Mouse (Mus musculus) common myeloid progenitor, adult 5-6 weeks (primary cell): Measurements from ENCODE around the gene Atf7. TPM values are rescaled to one million over a fixed set of nuclear protein-coding genes. Genes with fewer than 3 reads are reported as not detected.

ENCODE experiments used
- ATAC-seq: replicated peaks from 2 replicates; pipeline ENCODE4 v1.8.0; 2016; ENCODE audit warnings: low read depth, mild to moderate bottlenecking, moderate TSS enrichment, inconsistent platforms; ENCODE audit not compliant: poor library complexity, severe bottlenecking
- total RNA-seq: library from RNA; stranded (forward); fragments of 200-1000, 187-1606 nt; gene quantifications from 2 replicates; pipeline ENCODE4 v1.2.3, GENCODE M21; 2017

The Atf7 gene
- total RNA-seq, 1 experiment from 2014 or later: 70.9 TPM

DNA sequence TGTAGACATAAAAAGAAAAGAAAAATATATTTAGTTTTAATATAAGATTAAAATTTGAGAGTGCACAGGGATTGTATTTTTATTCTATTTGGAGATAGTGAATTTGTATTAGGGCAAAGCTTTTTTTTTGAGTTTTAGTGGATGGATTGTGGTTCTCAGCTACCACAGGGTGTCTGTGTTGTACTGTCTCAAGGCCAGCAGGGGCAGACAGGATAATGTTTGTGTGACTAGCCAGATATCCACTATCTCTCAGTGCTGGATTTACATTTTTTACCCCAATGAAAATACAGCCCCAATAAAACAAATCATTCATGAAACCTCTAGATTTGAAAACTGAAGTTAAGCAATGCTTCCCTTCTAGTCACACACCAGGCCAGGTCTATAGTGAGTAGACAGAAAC is 67.7 kb downstream of the Atf7 start:
- ATAC-seq: no peak

DNA sequence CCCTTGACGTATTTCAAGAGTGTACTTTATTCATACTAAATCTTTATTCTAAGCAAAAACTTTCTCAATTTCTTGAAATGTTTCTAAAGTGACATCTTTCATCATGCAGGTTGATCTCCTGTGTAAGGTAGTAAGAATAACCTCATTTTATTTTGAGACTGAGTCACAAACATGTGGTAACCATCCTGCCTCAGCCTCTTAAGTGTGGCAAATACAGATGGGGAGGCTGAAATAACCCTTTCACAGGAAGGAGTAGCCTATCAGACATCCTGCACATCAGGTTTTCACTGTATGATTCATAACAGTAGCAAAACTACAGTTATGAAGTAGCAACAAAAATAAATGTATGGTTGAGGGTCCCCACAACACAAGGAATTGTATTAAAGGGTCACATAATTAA is 69.7 kb downstream of the Atf7 start:
- ATAC-seq: no peak

DNA sequence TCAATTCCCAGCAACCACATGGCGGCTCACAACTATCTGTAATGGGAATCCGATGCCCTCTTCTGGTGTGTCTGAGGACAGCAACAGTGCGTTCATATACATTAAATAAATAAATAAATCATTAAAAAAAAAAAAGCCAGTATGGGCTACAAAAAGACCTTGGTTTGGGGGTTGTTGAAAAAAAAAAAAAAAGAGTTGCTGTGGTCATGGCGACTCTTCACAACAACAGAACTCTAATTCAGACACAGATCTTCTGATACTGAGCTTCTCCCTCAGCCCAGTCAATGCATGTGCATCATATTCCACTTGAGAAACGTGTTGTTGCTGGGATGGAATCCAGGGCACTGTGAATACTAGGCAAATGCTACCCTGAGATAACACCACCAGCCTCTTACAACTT is 72.7 kb downstream of the Atf7 start:
- ATAC-seq: no peak

DNA sequence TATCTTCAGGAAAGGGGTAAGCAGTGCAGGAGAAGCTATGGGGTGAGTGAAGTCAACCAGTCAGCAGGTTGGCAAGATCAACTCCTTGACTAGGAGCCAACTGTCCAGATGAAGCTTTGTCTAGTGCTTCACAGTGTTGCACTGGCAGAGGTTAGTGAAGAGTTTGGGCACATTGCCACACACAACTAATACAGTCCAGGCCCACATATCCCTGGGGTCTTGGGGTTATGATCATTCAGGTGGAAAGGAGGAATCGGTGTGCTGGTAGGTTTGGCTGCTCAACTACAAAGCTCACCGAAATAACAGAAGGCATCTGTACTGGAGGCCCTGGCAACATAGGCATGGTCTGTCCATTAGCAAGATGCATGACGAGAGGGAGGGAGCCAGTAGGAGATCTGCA is 77.8 kb downstream of the Atf7 start:
- no peak for ATAC-seq

DNA sequence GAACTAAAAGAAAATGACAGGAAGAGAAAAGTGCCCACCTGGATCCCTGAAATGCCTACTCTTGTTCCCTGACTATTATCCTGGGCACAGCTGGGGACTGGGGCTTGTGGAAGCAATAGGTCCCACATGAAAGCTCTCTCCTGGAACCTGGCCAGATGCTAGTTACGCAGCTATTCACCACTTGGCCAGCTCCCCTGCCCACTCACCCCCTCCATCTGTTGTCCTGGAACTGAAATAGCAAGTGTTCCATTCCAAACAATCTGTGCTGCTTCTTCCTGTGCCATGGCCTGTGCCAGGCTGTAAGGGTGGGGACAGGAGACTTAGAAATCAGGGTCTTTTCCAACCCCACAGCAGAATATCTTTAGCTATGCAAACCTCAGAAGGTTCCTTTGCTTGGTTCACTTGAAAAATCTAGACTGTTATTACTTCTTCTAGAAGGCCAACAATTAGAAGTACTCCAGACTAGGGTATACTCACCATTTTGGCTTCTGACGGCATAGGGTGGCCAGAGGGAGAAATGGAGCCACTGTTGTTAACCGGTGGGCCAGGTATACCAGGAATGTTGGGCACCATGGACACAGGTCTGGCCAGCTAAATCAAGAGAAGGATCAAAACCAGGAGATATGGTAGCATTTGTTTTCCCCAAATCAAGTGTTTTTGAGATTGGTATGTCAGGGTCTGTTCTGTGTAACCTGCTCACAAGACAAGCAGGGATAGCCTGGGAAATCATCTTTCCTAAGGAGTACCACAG is 78.4 kb downstream of the Atf7 start:
- no peak for ATAC-seq

DNA sequence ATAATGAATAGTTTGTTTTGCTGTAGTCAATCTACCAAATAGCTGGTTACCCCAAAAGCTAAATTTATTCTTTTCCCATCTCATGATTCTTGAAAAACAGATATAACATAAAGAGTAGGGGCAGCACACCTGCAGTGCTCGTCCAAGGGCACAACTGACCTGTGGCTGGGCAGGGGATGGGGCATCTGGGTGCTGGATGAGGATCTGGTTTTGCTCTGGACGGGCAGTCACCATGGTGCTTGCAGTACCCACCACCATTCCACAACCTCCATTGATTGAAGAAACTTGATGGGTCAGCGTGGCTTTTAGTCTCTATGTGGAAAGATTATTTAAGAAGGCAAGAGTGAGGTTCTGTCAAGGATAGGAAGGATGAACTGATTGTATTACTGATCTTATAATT is 79.0 kb downstream of the Atf7 start:
- no peak for ATAC-seq

DNA sequence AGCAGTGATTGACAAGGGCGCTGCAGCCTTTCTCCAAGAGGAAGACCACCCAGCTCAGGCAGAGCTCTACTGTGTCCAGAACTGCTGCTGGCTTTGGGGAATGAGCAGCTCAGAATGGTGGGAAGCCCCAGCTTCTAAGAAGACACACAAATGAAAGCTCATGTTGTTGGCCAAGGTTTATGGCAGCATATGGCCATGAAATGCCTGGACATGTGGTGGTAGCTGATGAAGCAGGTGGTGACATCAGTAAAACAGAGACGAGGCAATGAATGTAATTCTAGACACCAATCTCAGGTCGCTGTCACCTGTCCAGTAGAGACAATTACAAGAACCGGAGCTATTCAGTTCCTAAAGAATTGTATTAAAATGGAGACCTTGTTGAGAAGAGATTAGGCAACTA is 80.5 kb downstream of the Atf7 start:
- ATAC-seq: no peak

DNA sequence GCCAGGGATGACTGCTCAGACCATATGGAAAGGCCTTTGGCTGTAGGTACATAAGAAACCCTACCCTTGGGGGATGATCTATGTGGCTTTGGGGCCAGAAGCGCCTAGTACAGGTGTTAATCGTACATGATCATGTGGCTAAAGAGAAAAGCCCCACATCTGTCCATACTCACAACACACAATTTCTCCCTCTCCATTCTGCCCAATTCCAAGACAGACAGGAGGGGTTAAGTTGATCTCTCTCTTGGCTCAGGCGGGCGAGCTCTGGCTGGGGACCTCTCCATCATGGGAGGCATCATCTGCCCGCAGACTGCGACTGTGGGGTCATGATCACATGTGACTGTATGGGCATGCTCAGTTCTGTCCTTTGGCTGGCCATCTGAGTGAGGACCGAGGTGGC is 91.3 kb downstream of the Atf7 start:
- no peak for ATAC-seq

DNA sequence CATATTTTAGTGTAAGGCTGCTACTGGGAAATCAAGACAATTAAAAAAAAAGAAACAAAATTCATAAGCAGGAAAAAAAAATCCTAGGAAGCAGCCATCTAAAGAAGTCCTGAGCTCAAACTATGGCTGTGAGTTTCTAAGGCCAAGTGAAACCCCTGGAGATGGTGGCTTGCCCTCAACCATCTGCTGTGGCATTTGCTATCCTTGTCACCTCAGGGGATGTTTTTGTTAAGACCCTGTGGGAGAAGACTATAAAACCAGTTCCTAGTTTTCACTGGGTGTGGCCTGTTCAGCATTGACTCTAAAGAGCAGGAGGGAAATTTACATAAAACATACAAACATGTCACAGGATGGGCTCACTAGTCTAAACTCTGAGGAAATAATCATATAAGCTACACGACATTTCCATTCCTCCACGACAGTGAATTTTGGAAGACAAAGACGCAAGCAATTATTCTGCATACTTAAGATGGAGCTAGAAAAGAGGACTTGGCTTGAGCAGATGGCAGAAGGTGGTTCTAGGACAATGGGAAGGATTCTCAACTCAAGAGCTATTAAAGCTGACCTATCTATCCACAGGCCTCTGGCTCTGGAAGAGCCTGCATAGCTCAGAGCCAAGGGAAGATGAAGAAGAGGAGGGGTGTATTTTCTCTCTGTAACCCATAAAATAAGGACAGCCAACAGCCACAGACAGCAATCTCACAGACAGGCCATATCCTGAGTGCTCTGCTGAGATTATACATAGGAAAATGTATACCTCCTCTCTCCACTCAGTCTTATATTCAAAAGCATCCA is 93.0 kb downstream of the Atf7 start:
- no peak for ATAC-seq

DNA sequence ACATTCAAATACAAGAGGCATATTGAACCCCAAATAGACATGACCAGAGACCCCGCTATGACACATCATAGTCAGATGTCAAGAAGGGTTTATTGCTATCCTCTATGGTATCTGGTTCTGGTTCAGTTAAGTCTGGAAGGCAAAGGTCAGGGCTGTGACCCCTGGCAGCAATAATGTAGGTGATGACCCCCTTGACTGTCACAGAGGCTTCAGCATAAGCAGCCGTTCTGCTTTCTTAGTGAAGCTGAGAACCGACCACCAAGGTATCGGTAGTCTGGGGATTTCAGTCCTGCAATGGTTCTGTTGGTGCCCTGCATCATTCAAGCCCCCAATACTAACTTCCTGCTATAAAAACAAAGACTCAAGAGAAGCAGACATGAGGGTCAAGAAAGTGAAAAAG is 93.7 kb downstream of the Atf7 start:
- ATAC-seq: no peak

DNA sequence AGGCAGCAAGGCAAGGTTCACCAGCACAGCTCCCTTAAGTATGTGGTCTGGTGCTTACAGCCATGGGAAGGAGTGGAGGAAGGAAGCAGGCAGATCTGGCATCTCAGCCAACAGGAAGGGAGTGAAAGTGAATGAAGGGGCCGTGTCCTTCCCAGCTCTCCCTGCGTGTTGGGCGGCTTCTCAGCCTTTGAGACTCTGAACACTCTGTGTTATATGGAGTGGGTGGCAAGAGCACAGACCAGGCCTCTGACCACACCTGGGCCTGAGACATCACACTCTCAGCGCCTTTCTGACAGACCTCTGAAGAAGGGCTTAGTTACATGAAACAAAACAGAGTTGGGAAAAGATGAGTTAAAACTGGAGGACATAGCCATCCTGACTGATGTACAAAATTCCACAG is 94.7 kb downstream of the Atf7 start:
- ATAC-seq: no peak

DNA sequence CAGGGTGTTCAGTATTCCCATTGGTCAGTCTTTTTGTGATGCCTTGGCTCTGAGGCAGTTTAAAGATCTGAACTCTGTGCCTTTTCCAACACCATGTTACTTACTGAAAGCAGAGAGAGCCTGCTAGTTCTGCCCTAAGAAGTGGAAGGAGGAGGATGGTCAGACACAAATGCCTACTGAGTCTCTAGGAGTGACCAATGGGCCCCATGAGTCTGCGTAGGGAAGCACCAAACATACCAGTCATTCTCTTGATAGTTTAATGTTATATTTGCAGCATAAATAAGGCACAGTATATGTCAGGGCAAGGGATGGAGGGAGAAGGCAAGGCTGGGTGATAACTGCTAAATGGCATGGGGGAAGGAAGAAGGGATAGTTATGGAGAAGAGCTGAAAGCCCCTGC is 96.9 kb downstream of the Atf7 start:
- no peak for ATAC-seq

DNA sequence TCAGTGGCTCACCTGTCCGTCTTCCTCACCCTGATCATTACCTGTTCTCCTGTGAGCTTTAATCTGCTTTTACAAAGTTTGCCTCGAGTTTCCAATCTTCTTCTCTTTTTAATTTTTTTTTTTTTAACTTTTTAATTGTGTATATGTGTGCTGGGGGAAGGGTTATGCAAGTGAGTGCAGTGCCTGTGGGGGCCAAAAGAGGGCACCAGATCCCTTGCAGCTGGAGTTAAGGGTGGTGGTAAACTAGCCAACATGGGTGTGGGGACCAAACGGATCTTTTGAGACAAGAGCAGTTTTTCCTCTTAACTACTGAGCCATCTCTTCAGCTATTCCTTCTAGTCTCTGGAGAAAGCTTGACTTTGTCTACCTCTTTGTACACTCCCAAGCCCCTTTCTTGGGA is 97.3 kb downstream of the Atf7 start:
- ATAC-seq: no peak

DNA sequence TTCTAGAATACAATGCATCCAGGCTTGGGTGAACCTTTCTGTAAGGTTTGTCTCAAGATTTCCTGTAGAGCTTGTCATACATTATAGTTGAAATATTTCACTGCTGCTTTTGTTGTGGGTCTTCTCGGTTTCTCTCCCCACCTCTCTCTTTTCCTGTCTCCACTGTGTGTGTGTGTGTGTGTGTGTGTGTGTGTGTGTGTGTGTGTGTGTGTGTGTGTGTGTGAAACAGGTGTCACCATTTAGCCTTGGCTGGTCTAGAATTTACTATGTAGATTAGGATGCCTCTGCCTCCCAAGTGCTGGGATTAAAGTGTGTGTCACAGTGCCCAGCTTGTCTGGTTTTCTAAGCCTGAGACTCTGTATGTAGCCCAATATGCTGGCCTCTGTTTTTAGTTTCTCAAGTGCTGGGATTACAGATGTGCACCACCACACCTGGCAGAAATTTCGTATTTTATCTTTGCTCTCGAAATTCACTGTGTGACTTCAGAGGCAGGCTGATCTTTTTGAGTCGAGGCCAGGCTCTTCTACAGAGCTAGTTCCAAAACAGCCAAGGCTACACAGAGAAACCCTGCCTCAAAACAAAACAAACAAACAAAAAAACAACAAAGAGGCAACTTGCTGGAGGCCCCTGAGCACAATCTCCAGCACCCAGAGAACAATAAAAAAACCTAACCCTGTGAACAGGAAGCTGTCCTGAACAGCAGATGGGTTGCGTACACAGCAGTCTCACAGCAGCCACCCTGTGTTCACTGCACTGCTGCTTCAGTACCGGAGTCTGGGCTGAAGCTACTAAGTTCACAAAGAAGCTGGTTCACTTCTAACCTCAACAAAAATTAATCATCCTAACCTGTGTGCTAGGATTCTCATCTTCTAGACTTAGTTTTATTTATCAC is 98.9 kb downstream of the Atf7 start:
- no peak for ATAC-seq

DNA sequence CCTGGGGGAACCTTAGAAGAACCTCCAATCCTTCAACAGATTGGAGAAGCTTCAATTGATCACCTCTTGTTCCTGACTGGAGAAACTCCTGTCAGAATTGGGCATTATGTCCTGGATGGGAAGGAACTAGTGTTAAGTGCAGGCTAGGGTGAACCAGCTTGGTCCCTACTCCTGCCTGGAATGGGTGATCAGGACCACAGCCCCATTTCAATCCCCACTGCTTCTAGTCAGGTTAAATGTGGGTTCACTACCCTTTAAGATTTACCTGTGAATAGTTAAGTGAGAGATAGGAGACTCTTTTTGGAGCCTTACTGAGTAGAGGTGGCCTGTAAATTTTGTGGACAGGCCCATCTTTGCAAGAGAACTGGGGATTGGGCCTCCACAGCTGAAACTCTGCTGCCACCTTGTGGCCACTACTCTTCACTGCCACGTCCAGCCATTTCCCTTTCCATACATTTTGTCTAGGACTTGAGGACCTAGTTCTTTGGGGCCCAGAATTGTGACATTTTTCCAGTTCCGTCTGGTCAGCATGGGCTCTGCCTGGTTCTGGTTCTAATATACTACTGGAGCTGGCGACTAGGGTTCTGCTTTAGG is 100.3 kb downstream of the Atf7 start, which contains the start of gene Npff:
Gene Npff, minus strand, starts transcription at position 51 of the 594 bp plus-strand sequence.
- ATAC-seq: peak; percentile 83

DNA sequence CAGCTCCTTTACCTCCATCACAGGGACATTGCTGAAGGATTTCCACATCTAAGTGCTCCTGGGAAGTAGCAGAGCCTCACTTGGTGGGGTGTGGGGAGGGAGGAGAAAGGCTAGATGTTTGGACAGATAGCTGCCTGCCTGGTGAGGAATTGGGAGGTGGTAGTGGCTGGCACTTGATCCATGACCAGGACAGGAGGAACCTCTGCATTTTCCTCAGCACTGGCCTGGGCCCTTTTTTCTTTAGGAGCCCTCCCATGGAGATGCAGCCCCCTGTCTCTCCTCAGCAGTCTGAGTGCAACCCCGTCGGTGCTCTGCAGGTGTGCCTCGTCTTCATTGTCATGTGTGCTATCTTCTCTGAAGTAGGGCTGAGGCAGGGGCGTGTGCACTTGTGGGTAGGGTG is 103.8 kb downstream of the Atf7 start:
- ATAC-seq: no peak

DNA sequence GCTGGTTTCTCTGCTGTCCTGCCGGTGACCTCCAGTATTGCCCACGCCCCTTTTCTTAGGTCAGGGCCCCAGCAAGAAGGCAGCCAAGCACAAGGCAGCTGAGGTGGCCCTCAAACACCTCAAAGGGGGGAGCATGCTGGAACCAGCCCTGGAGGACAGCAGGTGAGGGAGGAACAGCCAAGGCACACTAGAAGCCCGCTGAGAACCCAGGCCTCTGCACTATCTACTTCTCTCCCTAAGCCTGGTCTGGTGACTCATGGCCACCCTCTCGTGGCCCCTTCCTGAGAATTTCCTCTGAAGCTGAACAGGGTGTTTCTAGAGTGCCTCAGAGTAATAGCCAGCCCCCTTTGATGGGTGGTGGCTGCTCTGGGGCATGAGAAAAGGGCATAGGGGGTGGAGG is 104.8 kb downstream of the Atf7 start:
- no peak for ATAC-seq

DNA sequence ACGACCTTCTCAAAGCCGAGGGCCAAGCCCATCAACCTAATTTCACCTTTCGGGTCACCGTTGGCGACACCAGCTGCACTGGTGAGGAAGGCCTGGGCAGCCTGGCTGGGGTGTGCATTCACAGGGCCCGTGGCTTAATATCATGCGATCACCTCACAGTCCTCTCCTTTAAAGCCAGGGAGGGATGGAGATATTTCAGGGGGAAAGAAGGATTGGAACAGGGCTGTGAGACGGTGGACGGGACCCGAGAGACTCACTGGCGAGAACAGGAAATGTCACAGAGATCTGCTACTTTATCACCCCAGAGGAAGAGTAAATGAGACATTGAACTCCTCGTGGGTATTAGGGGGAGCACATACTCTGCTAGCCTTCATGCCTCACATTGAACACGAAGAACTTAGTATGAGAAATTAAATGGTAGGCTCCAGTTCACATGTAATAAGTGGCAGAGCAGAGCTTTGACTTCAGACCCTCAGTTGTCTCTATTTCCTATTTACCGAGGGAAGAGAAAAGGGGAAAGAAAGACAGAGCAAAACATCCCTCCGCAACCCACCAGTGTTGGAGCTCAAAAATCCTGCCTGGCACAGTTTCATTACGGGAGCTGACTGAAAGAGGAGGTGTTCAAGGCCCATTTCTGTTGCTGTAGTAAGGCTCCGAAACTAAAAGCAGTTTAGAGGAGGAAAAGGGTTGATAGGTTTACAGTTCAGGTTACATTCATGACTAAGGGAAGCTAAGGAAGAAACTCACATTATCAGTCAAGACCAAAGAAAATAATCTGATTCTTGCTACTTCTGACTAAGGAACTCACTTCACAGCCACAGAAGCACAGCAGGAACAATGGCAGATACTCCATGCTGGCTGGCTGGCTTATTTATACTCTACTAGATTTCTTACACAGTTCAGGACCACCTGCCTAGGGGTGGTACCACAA is 105.8 kb downstream of the Atf7 start:
- ATAC-seq: no peak

DNA sequence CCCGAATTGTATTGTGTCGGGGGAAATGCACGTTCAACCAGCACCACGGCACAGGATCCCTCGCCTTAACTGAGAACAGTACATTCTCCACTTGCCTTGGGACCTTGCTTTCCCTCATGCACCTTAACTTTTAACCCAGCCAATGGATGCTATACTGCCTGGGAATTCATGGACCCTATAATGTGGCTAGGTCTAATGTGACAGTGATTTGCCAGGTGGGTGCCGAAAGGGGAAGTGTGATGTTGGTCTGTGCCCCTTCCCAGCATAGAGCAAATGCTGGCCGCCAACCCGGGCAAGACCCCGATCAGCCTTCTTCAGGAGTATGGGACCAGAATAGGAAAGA is 106.4 kb downstream of the Atf7 start:
- ATAC-seq: no peak
